Mouse (Mus musculus) liver, embryonic 15.5 days (tissue): ENCODE measurements around the gene Mrpl42. TPM values are rescaled to one million over a fixed set of nuclear protein-coding genes. Genes with fewer than 3 reads are reported as not detected.

Experiments used
- ATAC-seq: fragments of 200-750 bp; cut with Nextera tagmentation; 2 replicates; pipeline ENCODE4 v1.8.0; 2017; ENCODE audit warnings: moderate number of reproducible peaks, mild to moderate bottlenecking, moderate library complexity; ENCODE audit not compliant: insufficient read depth
- H3K27ac ChIP-seq: fragments of 300-500 bp; sonication (generic); replicated peaks from 2 replicates; pipeline ENCODE4 v1.5.1; 2015; ENCODE audit warnings: mild to moderate bottlenecking, inconsistent platforms
- H3K27me3 ChIP-seq: fragments of 300-500 bp; sonication (generic); 2 replicates; pipeline ENCODE4 v1.6.1; 2015; ENCODE audit warnings: mild to moderate bottlenecking, inconsistent platforms
- H3K36me3 ChIP-seq: fragments of 300-500 bp; sonication (generic); replicated peaks from 2 replicates; pipeline ENCODE4 v1.6.1; 2015; ENCODE audit warnings: moderate library complexity, mild to moderate bottlenecking, inconsistent platforms
- H3K4me1 ChIP-seq: fragments of 300-500 bp; sonication (generic); replicated peaks from 2 replicates; pipeline ENCODE4 v1.6.1; 2015; ENCODE audit warnings: inconsistent platforms
- H3K4me2 ChIP-seq: fragments of 300-500 bp; sonication (generic); 2 replicates; pipeline ENCODE4 v1.6.1; 2015; ENCODE audit warnings: moderate library complexity, mild to moderate bottlenecking, inconsistent platforms
- H3K4me3 ChIP-seq: fragments of 300-500 bp; sonication (generic); replicated peaks from 2 replicates; pipeline ENCODE4 v1.5.1; 2015; ENCODE audit warnings: mild to moderate bottlenecking, inconsistent platforms
- H3K9ac ChIP-seq: fragments of 300-500 bp; sonication (generic); 2 replicates; pipeline ENCODE4 v1.6.1; 2015; ENCODE audit warnings: moderate library complexity, mild to moderate bottlenecking, inconsistent platforms
- H3K9me3 ChIP-seq: fragments of 300-500 bp; sonication (generic); replicated peaks from 2 replicates; pipeline ENCODE4 v1.6.1; 2016; ENCODE audit warnings: inconsistent platforms
- WGBS: fragments of 180-500 bp; shearing (Covaris S2); methylation state at CpG from one replicate; pipeline ENCODE4 v1.1.7; 2015; ENCODE audit warnings: mixed read lengths; ENCODE audit not compliant: insufficient replicate concordance; 5-methylcytosine and 5-hydroxymethylcytosine counted together
- polyA plus RNA-seq: library from polyadenylated mRNA; unstranded; fragments of >200 nt; fragmentation: Nextera tagmentation; extraction: Ambion mirVana; gene quantifications from 2 replicates; pipeline ENCODE4 v1.2.1, GENCODE M21; 2015

Gene Mrpl42
- polyA plus RNA-seq, 1 experiment from 2014 or later = 157 TPM

DNA sequence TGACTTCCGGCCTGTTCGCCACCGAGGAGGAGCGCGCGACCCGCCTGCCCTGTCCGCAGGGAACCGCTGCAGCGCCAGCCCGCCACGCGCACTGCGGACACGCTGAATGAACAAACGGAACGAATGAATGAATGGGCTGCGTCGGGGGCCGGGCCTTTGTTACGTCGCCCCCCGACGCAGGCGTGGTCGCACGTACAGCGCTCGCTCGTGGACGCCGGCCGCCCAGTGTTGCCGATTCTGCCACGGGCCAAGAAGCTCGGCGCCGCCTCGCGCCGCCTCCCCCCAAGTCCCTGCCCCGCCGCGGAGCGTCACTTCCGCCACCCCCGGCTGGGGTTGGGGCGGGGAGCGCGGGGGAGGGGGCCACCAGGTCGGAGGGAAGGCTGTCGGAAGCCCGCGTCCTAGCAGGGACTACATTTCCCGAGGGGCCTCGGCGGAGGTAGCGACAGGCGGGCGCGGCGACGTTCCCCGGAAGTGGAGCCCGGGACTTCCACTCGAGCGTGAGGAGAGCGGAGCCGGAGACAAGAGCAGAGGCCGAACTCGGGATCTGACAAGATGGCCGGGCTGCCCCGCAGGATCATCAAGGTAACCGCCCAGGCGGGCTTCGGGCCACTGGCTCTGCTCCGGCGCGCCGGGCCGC, 13.0 kb upstream of the Mrpl42 start, which contains the start of gene Ube2n:
Ube2n (plus strand) TSS at position 490 of the 637 bp plus-strand sequence.
- no peaks in the 10 kb centered on the region; the same call in 1 of the 2 replicates for H3K36me3 ChIP-seq
- H3K27ac ChIP-seq = peak within 1 kb of the TSS; percentile 97
- peak within 1 kb of the TSS; percentile 78 for H3K4me2 ChIP-seq
- H3K4me3 ChIP-seq = peak within 1 kb of the TSS; percentile 100
- H3K9ac ChIP-seq = peak within 1 kb of the TSS; percentile 98
- H3K9me3 ChIP-seq = no peaks in the 10 kb centered on the region
- H3K27me3 ChIP-seq = no peaks in the 10 kb centered on the region
- peaks cover 33% of the 10 kb centered on the region for H3K4me1 ChIP-seq
- WGBS = under 1% methylated on average over 74 of the region's 81 CpGs
- ATAC-seq = peak; percentile 92

DNA sequence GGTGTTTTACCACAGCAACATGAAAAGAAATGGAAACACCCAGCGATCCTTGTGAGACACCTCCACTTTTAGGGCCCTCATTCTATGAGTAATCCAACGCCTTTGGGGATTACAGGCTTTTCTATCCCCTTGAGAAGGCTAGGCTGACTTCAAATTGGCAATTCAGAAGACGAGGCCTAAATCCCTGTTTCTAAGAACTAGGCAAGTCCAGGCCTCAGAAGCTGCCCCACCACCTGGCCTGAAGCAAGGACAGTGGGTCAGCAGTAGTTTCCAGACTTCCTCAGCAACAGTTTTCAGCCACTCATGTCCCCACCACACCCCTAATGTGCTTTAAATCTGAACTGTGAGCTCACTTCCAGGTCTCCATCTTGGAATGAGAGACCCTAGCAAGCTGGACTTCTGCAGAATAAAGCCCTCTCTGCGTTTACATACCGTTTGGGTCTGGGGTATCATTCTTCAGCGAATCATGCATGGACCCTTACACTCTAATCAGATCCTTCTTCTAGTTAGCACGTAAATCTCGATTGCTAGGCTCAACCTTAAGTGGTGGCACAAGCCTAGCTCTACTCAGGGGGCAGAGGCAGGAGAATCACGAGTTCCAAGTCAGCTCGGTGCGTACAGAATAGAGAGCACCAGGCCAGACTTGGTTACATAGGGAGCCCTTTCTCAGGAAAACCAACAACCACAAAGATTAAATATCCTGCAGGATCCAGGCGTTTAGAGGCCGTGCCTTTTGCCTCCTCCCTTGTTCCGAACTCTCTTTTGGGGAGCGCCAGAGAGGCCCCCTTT, 12.2 kb upstream of the Mrpl42 start:
- H3K4me3 ChIP-seq = peak overlapping the region; percentile 100
- no peaks in the 10 kb centered on the region; the same call in 1 of the 2 replicates for H3K36me3 ChIP-seq
- peak overlapping the region; percentile 78 for H3K4me2 ChIP-seq
- H3K27me3 ChIP-seq = no peaks in the 10 kb centered on the region
- peaks cover 26% of the 10 kb centered on the region for H3K4me1 ChIP-seq
- no peak for ATAC-seq
- H3K27ac ChIP-seq = peak overlapping the region; percentile 97
- WGBS = 33% methylated on average over 15 of the region's 15 CpGs
- peak overlapping the region; percentile 98 for H3K9ac ChIP-seq
- no peaks in the 10 kb centered on the region for H3K9me3 ChIP-seq

DNA sequence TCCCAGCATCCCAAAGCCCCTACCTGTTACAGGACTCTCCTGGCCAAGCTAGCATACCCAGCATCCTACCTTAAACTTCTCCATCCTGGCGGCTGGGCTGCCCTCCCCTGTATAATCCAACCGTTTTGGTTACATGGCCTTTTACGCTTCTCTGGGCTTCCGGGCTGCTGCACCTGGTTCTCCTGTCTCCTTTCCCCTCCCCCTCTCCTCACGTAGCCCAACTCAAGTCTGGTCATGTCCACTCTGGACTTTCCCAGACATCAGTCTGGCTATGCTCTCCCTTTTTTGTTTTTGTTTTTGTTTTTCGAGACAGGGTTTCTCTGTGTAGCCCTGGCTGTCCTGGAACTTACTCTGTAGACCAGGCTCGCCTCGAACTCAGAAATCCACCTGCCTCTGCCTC, 10.9 kb upstream of the Mrpl42 start:
- Histone ChIP-seq H3K4me2 (no peak overlapping the region), H3K27ac (no peak overlapping the region), H3K4me3 (no peak overlapping the region), H3K9me3 (no peaks in the 10 kb centered on the region), H3K27me3 (no peaks in the 10 kb centered on the region), H3K4me1 (peaks cover 23% of the 10 kb centered on the region), H3K36me3 (no peaks in the 10 kb centered on the region; the same call in 1 of the 2 replicates), H3K9ac (no peak overlapping the region)
- no peak for ATAC-seq
- 76% methylated on average over 8 of the region's 8 CpGs for WGBS

GRCm38 (mm10) chr10:95509263-95509662, 7.5 kb upstream of the Mrpl42 start:
- H3K27me3 ChIP-seq = no peaks in the 10 kb centered on the region
- no peak overlapping the region for H3K9ac ChIP-seq
- H3K4me2 ChIP-seq = no peak overlapping the region
- ATAC-seq = no peak
- H3K9me3 ChIP-seq = no peaks in the 10 kb centered on the region
- 56% methylated on average over 3 of the region's 3 CpGs for WGBS
- H3K27ac ChIP-seq = no peak overlapping the region
- H3K4me1 ChIP-seq = peaks cover 7% of the 10 kb centered on the region
- no peak overlapping the region for H3K4me3 ChIP-seq
- no peaks in the 10 kb centered on the region for H3K36me3 ChIP-seq

DNA sequence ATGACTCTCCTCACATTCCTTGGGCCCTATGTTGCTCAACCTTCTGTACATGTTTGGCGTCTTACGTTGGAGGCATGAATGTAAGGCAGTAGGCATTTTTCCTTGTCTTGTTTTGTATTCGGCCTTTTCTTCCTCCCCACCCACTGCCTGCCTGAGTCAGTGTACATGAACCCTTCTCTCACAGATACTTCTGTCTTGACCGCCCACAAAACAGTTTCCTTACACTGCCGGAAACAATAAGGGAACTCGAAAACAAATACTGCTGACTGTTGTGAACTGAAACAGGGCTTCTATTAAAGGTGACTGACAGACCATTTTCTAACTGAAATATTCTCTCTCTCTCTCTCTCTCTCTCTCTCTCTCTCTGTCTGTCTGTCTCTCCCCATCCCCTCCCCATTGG, 7.1 kb upstream of the Mrpl42 start:
- peaks cover 3% of the 10 kb centered on the region for H3K4me1 ChIP-seq
- WGBS = 25% methylated on average over 6 of the region's 6 CpGs
- H3K4me2 ChIP-seq = no peak overlapping the region
- no peaks in the 10 kb centered on the region for H3K36me3 ChIP-seq
- no peak overlapping the region for H3K27ac ChIP-seq
- H3K9me3 ChIP-seq = no peaks in the 10 kb centered on the region
- ATAC-seq = no peak
- H3K9ac ChIP-seq = no peak overlapping the region
- no peaks in the 10 kb centered on the region for H3K27me3 ChIP-seq
- H3K4me3 ChIP-seq = no peak overlapping the region

DNA sequence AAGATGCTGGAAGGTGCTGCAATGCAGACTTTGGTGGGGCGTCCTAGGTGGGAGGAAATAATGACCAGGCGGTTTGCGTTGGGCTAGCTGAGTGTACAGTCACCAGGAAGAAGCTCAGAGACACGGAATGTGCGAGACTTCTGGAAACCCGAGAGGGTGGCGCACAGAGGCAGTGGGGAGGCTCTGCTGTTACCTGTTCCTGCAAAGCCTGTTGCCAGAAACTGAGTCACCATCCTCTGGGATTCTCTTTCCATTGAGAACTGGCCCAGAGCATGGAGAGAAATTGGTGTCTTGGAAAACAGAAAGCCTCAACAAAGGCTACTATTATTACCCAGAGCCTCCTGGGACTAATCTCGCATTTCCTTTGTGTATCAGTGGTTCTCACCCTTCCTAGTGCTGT, 6.4 kb upstream of the Mrpl42 start:
- ATAC-seq = no peak
- no peak overlapping the region for H3K4me3 ChIP-seq
- no peaks in the 10 kb centered on the region for H3K27me3 ChIP-seq
- no peaks in the 10 kb centered on the region for H3K4me1 ChIP-seq
- H3K9ac ChIP-seq = no peak overlapping the region
- no peaks in the 10 kb centered on the region for H3K36me3 ChIP-seq
- H3K9me3 ChIP-seq = no peaks in the 10 kb centered on the region
- no peak overlapping the region for H3K27ac ChIP-seq
- 80% methylated on average over 8 of the region's 8 CpGs for WGBS
- no peak overlapping the region for H3K4me2 ChIP-seq

GRCm38 (mm10) chr10:95504341-95504740, 2.6 kb upstream of the Mrpl42 start:
- Histone ChIP-seq H3K9me3 (no peaks in the 10 kb centered on the region), H3K4me3 (no peak overlapping the region), H3K27me3 (no peaks in the 10 kb centered on the region), H3K4me2 (no peak overlapping the region), H3K36me3 (no peaks in the 10 kb centered on the region), H3K27ac (no peak overlapping the region), H3K9ac (no peak overlapping the region), H3K4me1 (peaks cover 22% of the 10 kb centered on the region)
- ATAC-seq = no peak
- WGBS = 25% methylated on average over 1 of the region's 1 CpGs

- Histone ChIP-seq H3K27me3 (no peaks in the 10 kb centered on the region), H3K27ac (no peak overlapping the region), H3K9ac (no peak overlapping the region), H3K9me3 (no peaks in the 10 kb centered on the region), H3K36me3 (no peaks in the 10 kb centered on the region), H3K4me2 (no peak overlapping the region), H3K4me3 (no peak overlapping the region), H3K4me1 (peaks cover 22% of the 10 kb centered on the region)
- 74% methylated on average over 14 of the region's 14 CpGs for WGBS
- no peak for ATAC-seq
Measured at GRCm38 (mm10) chr10:95503443-95504235, 1.9 kb upstream of the Mrpl42 start.

DNA sequence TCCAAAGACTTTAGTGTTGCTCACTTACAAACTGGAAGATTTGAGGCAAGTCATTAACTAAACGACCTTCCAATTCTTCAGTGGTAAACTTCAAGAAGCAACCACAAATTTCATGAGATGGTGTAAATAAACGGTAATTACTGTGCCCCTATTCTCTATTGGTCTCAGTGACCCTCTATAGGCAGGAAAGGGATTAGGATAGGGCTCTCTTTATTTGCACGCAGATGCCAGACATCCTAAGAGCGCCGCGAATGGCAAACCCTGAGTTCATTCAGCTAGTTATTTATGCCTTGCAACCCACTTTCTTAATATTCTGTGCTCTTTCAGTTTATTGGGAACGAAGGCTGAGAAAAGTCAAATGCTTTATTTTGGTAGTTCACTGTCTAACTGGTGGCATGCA, 707 bp downstream of the Mrpl42 start:
- peaks cover 12% of the 10 kb centered on the region for H3K36me3 ChIP-seq

DNA sequence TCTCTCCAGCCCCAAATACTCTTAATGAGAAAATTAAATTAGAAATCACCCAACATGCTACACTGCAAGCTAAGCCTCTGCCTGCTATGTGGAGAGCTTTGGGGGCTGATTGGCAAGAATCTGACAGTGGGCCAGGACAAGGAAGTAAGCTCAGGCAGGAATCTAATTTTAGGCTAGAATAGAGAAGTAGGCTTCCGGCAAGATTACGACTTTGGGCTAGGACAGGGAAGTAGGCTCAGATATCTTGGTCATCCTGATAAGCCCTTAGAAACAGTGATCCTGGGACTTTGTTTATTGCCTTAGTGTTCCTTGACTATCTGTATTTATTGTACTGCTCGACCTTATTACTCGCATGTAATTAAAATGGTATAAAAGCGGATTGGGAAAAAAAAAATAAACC, 7.5 kb downstream of the Mrpl42 start:
- Histone ChIP-seq H3K9me3 (no peaks in the 10 kb centered on the region), H3K9ac (no peak overlapping the region), H3K4me2 (no peak overlapping the region), H3K27me3 (no peaks in the 10 kb centered on the region), H3K36me3 (peaks cover 73% of the 10 kb centered on the region), H3K4me3 (no peak overlapping the region), H3K27ac (no peak overlapping the region), H3K4me1 (no peaks in the 10 kb centered on the region)
- ATAC-seq = no peak
- WGBS = 66% methylated on average over 5 of the region's 5 CpGs

More for the DNA sequence above, 707 bp downstream of the Mrpl42 start:
- WGBS = 2% methylated on average over 7 of the region's 7 CpGs
- H3K9ac ChIP-seq = peak overlapping the region; percentile 84
- H3K4me1 ChIP-seq = peaks cover 22% of the 10 kb centered on the region
- H3K27me3 ChIP-seq = no peaks in the 10 kb centered on the region
- H3K4me2 ChIP-seq = peak overlapping the region; percentile 76
- no peak for ATAC-seq
- peak overlapping the region; percentile 72; the same call in 1 of the 2 replicates for H3K27ac ChIP-seq
- H3K9me3 ChIP-seq = no peaks in the 10 kb centered on the region
- peak overlapping the region; percentile 97 for H3K4me3 ChIP-seq

GRCm38 (mm10) chr10:95489653-95490052, 12.1 kb downstream of the Mrpl42 start:
- H3K4me2 ChIP-seq = no peak overlapping the region
- H3K9ac ChIP-seq = no peak overlapping the region
- no peaks in the 10 kb centered on the region for H3K9me3 ChIP-seq
- no peak overlapping the region for H3K27ac ChIP-seq
- no peaks in the 10 kb centered on the region for H3K27me3 ChIP-seq
- H3K4me1 ChIP-seq = no peaks in the 10 kb centered on the region
- no peak overlapping the region for H3K4me3 ChIP-seq
- 68% methylated on average over 2 of the region's 2 CpGs for WGBS
- no peak for ATAC-seq
- peaks cover 91% of the 10 kb centered on the region for H3K36me3 ChIP-seq
